Mouse (Mus musculus) testis, postnatal 14 days (tissue): ENCODE measurements at regions not wholly inside any gene's neighbourhood (a gene's known extent, or its start where the extent isn't known, plus 50 kb on each side); places are given as distances from the start of the nearest gene placed in this dataset.

Source experiments
- DNase-seq: peaks from one replicate; pipeline ENCODE4 v3.0.0; 2021; ENCODE audit warnings: low spot score

DNA sequence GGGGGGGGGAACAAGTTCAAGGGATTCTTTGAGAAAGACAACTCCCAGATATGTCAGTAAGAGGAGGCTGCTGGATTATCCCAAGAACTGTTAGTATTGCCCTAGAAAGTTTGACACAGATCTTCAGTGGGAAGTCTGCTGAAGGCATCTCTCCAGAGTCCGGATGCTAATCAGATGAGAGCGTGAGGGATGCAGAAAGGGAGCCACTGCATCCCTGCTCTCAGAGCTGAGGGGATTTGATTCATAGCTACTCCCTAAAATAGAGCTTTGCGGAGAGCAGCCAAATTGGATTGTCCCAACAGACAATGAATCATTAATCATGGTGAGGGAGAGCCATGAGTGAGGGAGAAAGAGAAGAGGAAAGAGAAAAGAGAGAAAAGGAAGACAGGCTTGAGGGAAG is 408.2 kb downstream of the Pdcd6ip start:
- DNase-seq = no peak

DNA sequence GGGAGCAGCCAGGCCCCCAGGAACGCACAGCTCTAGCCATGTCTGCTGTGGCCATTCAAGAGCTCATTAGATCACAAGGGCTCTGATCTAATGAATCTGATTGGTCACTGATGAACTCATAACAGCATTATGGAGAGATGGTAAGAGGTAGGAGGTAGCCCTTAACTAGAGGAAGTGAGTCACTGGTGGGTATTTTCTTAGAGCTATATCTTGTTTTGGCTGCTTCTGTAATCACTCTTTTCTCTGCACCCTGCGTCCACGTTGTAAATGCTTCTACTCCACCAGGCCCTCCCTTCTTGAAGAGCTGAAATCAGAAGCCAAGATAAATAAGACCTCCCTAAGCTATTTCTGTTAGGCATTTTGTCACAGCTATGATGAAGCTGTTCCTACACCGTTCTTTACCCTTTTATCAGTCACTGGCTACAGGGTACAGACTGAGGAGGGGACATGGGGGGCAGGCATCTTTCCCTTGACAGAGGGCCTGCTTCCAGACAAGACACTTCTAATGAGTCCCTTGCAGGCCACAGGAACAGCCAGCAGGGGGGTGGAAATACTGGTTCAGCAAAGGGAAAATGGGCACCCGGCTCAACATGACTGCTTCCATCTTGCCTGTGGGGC is 412.1 kb downstream of the Pdcd6ip start:
- no peak for DNase-seq

DNA sequence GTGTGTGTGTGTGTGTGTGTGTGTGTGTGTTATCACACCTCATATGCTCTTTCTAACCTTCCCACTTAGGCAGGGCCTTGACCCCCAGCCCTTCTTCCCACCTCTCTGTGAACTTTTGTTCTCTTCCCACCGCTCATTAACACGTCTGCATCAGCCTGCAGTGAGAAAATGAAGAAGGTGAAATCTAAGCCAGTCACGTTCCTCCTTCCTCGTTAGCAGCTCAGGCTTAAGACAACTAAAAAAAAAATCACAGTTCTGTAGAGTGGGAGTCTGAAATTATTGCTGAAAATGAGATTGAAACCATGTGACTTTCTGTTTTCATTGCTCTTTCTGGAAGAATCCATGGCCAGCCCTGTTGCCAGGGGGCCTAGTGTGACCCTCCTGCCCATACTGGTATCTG is 420.7 kb downstream of the Pdcd6ip start:
- DNase-seq = no peak

DNA sequence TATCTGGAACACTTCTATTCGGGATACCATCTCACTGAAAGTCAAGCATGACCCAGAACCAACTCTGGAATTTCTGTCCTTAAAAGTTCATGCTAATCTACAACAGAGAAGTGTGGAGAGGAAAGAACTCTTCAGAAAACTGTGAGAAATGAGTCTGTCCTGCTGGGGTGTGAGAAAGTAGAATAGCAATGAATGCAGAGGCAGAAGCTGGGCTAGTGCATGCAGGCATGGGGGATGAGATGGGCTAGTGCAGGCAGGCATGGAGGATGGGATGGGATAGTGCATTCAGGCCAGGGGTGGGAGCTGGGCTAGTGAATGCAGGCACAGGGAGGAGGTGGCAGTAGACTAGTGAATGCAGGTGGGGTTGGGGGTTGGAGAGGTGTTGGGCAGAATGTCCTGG is 424.8 kb downstream of the Pdcd6ip start:
- DNase-seq = no peak

DNA sequence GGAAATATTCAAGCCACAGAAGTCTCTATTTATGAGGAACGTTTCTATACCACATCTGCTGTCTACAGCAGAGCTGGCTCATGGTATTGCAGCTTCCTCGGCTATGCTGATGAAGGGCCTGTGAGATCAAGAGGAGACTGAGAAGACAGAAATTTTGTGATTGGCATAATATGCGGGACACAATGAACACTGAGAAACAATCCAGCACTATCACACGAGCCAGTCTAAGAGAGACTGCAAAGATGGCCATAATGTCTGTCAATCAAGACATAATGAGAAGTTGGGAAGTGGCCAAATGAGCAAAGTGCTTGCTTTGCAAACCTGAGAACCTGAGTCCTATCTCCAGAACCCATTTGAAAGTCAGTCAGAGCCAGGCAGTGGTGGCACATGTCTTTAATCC is 437.5 kb downstream of the Pdcd6ip start:
- no peak for DNase-seq

DNA sequence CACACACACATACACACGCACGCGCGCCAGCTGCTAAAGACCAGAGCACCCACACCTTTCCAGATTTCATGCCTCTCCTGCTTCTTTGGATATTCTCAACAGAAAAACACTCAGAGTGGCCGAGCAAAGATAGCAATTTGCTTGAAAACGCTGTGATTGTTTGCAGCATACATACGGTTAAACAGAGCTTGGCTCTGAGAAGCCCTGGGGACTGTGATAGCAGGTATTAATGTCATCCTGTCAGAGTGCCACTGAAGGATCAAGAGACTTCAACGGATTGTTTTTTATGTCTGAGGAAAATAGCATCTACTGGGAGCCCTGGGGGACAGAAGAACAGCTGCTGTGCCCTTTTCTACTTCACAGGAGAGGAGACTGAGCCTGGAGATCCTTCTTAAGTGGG is 440.4 kb downstream of the Pdcd6ip start:
- no peak for DNase-seq

DNA sequence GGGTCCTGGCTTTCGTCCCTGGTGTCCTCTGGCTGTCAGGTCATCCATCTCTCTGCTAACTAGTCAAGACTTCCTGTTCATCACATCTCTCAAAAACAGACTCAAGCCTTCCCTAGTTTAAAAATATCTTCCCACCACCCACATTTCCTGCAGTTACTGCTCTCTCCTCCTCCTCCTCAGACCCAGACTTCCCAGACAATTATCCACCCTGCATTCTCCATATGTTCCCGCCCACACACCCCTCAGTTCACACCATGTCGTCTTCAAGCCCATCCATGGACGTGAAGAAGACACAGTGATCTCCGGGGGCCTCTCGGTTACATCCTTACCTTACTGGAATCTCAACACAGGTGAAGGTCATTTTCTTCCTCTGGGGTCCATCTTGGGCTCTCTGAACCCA is 444.4 kb downstream of the Pdcd6ip start:
- DNase-seq = no peak

DNA sequence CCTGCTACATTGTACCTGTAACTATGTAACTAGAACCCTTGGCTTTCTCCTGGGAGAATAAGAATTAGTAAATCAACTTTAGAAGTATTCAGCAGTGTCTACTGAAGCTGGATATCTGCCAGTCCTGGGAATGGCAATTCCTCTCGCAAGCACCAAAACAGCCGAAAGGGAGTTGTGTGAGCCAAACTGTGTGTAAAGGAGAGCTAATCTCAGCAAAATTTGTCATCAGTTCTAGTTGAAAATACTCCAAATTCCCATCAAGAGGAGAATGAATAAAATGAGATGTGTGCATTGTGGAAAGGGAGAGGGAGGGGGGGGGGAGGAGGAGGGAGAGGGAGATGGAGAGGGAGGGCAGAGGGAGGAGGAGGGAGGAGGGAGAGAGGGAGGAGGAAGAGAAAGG is 447.8 kb downstream of the Pdcd6ip start:
- DNase-seq = no peak

DNA sequence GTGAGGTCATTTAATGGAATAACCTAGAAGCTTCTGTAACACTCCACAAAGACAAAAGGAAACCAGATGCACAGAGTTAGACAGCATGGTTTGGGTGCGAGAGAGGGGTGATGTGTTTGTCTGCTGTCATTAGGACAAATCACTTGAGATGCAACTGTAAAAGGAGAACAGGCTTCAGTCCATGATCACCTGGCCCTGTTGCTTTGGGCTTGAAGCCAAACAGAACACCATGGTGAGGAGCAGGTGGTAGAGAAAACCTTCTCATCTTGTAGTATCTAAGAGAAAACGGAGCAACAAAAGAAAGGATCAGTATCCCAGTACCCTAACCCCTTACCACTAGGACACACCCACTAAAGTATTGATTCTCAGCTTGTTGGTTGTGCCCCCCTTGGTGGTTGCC is 449.5 kb downstream of the Pdcd6ip start:
- no peak for DNase-seq

DNA sequence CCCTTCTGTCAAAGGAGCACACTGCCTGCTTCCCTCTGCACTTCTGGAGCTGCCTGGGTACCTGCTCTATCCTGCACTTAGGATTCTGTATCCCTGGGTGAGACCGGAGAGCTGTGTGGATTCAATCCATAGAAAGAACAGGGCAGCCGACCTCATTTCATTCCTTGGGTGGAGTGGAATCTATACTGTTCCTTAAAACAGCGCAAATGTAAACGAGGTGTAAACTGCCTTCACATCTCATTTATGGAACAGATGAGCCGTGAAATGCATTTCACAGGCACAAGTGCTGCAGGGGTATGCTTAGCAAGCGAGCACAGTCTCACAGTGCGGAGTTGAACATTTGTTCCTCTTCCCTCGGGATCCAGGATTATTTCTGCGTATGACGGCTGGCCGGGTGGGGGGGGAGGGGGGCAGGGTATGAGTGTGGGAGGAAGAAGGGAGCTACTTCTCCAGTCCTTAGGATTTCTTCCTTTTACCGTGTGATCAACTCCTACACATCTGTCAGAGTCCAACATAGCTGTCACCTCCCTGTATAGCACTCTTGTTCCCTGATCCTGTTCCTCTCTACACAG is 459.3 kb downstream of the Pdcd6ip start:
- DNase-seq = no peak

DNA sequence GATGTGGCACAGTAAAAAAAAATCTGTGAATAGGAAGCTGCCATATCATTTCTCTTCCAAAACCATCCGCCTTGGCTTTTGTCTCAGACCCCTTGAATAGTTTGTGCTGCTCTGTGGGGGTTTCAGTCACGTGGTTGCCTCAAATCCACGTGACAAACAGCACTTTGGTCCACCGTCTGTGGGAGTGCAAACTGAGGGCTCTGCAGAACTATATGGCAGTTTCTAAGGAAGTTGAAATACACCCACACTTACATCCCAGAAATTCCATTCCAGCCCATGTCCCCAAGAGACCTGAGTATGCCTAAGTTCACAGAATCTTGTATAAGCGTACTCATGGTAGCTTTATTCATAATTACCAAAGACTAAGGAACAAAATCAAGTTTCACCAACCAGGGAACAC is 460.1 kb downstream of the Pdcd6ip start:
- DNase-seq = no peak

DNA sequence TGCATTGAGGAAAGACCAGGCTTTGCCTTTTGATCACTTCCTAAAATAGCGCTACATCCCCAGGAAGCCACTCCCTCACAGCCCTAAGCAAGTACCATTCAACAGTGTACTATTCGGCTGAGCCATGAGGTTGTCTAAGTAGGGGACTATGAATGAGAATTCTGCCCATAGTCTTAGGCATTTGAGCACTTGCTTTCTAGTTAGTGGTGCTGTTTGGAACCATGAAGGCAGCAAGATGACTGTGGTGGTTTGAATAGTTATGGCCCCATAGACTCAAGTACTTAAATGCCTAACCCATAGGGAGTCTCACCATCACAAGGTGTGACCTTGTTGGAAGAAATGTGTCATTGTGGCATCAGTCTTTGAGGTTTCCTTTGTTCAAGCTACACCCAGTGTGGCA is 464.2 kb downstream of the Pdcd6ip start:
- DNase-seq = no peak

DNA sequence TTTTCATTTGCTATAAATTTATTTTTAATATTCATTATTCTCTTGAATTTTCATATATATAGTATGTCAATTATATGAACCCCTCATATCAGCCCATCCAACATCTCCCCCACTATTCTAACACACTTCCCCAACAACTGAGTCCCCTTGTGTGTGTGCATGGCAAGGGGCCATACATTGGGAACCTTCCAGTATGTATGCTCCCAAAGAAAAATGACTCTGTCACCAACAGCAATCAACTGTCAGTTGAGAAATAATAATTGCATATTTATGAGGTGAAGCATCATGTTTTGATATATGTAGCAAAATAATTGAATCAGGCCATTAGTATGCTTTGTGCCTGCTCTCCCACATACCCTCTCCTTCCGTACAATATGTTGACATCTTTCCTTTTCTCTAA is 474.7 kb downstream of the Pdcd6ip start:
- no peak for DNase-seq

DNA sequence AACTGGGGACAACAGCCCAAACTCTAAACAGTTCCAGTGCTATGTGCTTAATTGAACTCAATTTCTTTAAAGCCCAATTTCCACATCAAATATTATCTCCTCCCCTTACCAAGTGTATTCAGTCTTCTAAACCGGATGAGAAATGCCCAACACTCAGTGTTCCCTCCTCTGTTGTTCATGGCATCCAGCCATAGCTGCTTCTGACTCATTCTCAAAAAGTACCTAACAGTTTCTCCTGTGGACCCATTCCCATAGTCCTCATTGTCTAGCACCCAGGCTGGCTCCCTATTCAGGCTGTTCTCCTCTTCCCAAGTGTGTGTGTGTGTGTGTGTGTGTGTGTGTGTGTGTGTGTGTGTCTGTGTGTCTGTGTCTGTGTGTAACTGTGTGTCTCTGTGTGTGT is 478.7 kb downstream of the Pdcd6ip start:
- DNase-seq = no peak

DNA sequence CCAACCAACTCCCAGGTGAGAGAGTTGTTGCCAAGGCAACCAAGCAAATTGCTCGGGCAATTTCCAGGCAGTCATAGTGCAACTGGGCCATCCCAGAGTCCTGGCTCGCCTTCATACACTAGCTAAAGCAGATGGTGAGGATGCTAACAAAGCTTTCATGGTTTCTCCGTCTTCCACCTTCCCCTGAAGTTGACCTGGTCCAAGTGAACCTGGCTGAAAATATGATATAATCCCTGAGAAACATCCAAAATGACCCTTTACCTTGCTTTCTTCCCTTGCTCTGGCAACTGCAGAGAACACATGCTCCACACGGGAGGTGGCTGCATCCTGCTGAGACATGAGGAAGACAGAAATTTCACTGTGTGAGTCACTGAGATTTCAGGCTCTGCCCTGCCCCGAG is 494.1 kb downstream of the Pdcd6ip start:
- DNase-seq = no peak

DNA sequence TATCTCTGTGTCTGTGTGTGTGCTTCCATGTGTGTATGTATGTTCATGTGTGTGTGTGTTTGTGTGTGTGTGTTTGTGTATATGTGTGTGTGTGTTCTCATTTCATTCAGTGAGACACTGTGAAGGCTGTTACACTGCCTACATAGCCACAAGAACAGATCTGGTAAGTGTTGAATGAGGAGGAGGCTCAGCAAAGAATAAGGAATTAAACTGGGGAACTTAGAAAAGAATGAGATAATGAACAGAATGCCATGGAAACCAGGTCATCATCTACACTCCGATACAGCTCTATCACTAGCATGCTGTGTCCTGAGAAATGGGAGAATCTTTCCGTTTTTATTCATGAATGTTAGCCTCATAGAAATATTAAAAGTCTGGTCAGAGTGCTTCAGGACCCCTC is 495.7 kb downstream of the Pdcd6ip start:
- DNase-seq = no peak

DNA sequence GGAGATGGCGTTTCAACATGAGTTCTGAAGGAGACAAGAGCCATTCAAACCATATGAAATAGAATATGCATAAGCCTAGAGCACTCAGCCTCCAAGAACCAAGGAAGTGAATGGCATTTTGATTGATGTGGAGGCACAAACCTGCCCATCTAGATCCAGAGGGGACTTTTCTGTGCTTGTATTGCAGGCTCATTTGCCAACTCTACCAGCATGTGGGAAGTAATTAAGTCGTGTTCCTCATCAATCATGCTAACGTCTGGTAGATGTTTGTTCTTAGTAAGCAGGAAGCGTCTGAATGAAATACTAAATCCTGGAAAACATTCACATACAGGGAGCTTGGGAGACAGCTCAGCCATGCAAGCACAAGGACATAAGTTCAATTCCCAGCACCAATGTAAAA is 499.9 kb downstream of the Pdcd6ip start:
- no peak for DNase-seq

DNA sequence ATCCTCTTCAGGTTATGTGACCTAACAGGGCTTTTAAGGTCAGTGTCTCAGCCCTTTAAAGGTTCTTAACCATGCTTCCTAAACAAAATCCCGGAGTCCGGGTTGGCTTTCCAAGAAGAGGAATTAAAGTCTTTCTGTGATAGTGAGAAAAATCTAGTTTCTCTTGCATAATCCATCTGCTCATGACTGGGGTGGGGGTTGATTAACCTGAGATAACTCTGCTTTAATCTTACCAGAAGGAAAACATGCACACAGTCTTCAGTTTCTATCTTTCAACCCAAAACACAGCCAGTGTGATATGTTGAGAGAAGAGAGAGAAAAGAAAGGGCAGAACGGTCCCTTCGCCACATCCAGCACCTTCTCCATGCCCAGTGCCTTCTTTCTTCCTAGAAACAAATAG is 508.8 kb downstream of the Pdcd6ip start:
- DNase-seq = no peak

DNA sequence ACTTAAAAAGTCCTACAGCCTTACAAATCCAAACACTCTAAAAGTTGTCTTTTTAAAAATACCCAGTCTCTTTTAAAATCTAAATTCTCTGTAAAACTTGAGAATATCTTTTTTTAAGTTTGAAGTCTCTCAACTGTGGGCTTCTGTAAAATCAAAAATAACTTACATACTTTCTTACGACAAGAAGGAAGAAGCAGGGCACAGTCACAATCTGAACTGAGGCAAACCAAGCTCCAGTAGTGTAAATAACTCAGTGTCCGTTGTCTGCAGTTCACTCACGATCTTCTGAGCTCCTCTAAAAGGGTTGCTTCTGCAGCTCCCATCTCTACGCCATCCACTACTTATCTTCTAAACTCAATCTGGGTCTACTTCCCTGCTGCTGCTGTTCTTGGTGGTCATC is 512.5 kb downstream of the Pdcd6ip start:
- no peak for DNase-seq

DNA sequence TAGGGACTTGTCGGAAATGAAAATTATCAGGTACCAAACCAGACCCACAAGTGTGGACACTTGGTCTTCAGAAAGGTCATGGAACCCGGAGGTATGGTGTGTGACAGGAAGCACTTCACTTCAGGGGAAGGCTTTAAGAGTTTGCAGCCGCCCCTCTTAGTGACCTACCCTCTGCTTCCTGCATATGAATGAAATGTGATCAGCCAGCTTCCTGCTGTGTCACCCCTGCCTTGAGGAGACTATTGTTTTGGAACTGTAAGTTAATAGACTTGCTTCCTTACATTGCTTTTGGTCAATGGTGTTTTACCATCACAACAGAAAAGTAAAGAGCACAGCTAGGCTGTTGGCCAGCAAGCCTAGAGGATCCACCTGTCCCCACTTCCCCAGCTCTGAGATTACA is 515.3 kb downstream of the Pdcd6ip start:
- DNase-seq = no peak

DNA sequence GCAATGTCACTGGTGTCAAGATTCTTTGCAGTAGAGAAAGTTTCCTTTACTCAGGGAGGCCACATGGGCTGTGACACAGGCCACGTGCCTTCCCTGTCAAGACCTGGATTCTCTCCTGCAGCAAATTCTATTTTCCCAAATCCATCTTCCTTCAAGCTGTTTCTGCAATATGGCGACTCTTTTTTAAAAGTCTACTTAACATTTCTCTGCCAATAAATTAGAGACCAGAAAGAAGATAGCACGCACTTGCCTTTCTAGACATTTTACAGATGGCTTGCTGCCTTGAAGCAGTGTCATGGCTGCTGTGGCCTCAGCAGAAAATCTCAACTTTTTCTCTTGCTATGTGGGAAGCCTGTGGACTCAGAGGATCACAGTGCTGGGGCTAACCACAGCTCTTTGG is 516.9 kb downstream of the Pdcd6ip start:
- no peak for DNase-seq

DNA sequence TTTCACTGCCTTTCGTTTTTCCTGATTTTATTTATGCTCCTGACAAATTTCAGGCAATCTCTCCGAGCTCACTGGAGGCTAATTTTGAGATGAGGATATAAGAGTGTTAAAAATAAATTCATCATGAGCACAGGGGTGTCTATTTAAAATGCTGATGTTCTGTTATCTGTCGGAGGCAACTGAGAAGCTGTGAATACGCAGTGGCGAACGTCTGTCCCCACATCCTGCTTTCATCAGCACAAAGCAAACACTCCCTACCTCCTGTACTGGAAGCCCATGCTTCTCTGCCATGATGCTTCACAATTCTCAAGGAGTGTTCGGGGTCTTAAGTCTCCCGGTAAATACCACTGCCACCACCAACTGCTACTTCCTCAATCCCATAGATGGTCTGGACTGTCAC is 526.9 kb downstream of the Pdcd6ip start:
- no peak for DNase-seq

DNA sequence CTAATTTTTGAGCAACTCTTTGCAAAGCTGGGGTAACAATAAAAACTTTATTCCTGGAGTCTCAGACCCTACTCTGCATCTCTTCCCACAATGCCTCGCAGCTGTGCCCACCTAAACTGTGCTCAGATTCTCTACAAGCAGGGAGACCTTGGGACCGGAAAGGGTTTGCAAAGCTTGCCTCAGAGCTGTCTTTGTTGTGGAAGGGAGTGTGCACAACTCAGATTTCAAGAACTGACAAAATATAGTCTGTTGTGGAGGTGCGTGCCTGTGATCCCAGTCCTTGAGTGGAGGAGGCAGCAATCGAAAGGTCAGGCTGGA is 530.2 kb downstream of the Pdcd6ip start:
- DNase-seq = no peak

DNA sequence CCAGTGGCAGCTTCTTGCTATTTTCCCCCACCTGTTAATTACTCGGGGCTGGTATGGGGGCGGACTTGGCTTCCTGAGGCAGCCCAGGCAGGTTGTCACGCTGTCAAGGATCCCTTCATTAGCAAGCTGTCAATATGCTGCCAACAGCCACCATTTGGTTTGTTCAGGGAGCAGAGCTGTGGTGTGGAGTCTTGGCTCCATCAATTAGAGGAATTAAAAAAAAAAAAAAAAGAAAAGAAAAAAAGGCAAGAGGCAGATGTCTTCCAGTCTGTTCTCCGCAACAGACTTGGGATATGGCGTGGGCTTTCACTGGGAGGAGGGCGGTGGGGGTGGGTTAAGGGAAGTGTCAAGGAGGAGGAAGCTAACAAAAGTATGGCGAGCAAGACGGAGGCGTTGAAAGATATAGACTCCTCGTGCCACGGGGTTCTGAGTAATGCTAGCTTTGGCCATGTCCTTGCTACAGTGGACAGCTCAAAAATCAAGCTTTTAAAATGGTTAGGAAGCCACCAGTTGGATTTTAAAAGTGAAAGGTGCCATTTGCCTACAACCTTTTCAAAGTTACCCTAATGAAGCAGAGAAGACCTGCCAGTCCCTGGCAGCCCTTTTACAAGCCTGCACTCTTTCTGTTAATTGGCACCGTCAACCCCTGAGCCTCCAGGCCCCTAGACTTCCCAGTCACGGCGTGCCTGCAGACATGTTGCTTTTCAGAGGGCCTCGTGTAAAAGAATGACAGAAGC is 530.7 kb downstream of the Pdcd6ip start:
- no peak for DNase-seq
